Mouse (Mus musculus) embryonic facial prominence, embryonic 15.5 days (tissue): ENCODE data around the gene Washc4. TPM values are rescaled to one million over a fixed set of nuclear protein-coding genes. Genes with fewer than 3 reads are reported as not detected.

Experiments used
- ATAC-seq: fragments of 200-750 bp; cut with Nextera tagmentation; 2 replicates; pipeline ENCODE4 v1.8.0; 2017; ENCODE audit warnings: low read depth, moderate TSS enrichment; ENCODE audit not compliant: insufficient number of reproducible peaks, low FRiP score, low TSS enrichment
- H3K27ac ChIP-seq: fragments of 300-500 bp; sonication (generic); replicated peaks from 2 replicates; pipeline ENCODE4 v1.5.1; 2015; ENCODE audit warnings: mild to moderate bottlenecking, inconsistent platforms
- H3K27me3 ChIP-seq: fragments of 300-500 bp; sonication (generic); 2 replicates; pipeline ENCODE4 v1.6.1; 2015; ENCODE audit warnings: inconsistent platforms
- H3K36me3 ChIP-seq: fragments of 300-500 bp; sonication (generic); 2 replicates; pipeline ENCODE4 v1.6.1; 2015; ENCODE audit warnings: mild to moderate bottlenecking, inconsistent platforms
- H3K4me1 ChIP-seq: fragments of 300-500 bp; sonication (generic); 2 replicates; pipeline ENCODE4 v1.6.1; 2015; ENCODE audit warnings: inconsistent platforms
- H3K4me2 ChIP-seq: fragments of 300-500 bp; sonication (generic); replicated peaks from 2 replicates; pipeline ENCODE4 v1.6.1; 2015; ENCODE audit warnings: mild to moderate bottlenecking, inconsistent platforms
- H3K4me3 ChIP-seq: fragments of 300-500 bp; sonication (generic); replicated peaks from 2 replicates; pipeline ENCODE4 v1.5.1; 2015; ENCODE audit warnings: mild to moderate bottlenecking, inconsistent platforms
- H3K9ac ChIP-seq: fragments of 300-500 bp; sonication (generic); 2 replicates; pipeline ENCODE4 v1.6.1; 2015; ENCODE audit warnings: inconsistent platforms
- H3K9me3 ChIP-seq: fragments of 300-500 bp; sonication (generic); replicated peaks from 2 replicates; pipeline ENCODE4 v1.6.1; 2016; ENCODE audit warnings: inconsistent platforms
- WGBS: fragments of 180-500 bp; shearing (Covaris S2); methylation state at CpG from one replicate; pipeline ENCODE4 v1.1.7; 2015; 5-methylcytosine and 5-hydroxymethylcytosine counted together
- polyA plus RNA-seq: library from polyadenylated mRNA; unstranded; fragments of >200 nt; fragmentation: Nextera tagmentation; extraction: Ambion mirVana; gene quantifications from 2 replicates; pipeline ENCODE4 v1.2.1, GENCODE M21; 2015

Washc4 gene
- polyA plus RNA-seq, 1 experiment from 2014 or later: 42.4 TPM

- Histone ChIP-seq H3K4me1 (no peaks in the 10 kb centered on the region), H3K4me2 (no peak overlapping the region), H3K9ac (no peak overlapping the region), H3K4me3 (no peak overlapping the region), H3K27me3 (no peaks in the 10 kb centered on the region), H3K36me3 (peaks cover 68% of the 10 kb centered on the region), H3K9me3 (no peaks in the 10 kb centered on the region), H3K27ac (no peak overlapping the region)
- 84% methylated on average over 10 of the region's 10 CpGs for WGBS
- ATAC-seq: no peak
Observed at GRCm38 (mm10) chr10:83603956-83604564, 60.5 kb downstream of the Washc4 start.

GRCm38 (mm10) chr10:83605637-83606183 is 62.2 kb downstream of the Washc4 start:
- Histone ChIP-seq H3K4me3 (no peak overlapping the region), H3K4me2 (no peak overlapping the region), H3K4me1 (no peaks in the 10 kb centered on the region), H3K27ac (no peak overlapping the region), H3K36me3 (peaks cover 67% of the 10 kb centered on the region), H3K9me3 (no peaks in the 10 kb centered on the region), H3K27me3 (no peaks in the 10 kb centered on the region), H3K9ac (no peak overlapping the region)
- ATAC-seq: no peak
- 81% methylated on average over 8 of the region's 8 CpGs for WGBS

- Histone ChIP-seq H3K36me3 (peaks cover 67% of the 10 kb centered on the region), H3K9me3 (no peaks in the 10 kb centered on the region), H3K27me3 (no peaks in the 10 kb centered on the region), H3K4me1 (no peaks in the 10 kb centered on the region), H3K4me2 (no peak overlapping the region), H3K9ac (no peak overlapping the region), H3K4me3 (no peak overlapping the region), H3K27ac (no peak overlapping the region)
- ATAC-seq: no peak
- 93% methylated on average over 3 of the region's 3 CpGs for WGBS
Observed at GRCm38 (mm10) chr10:83607111-83607510, 63.6 kb downstream of the Washc4 start.

GRCm38 (mm10) chr10:83608596-83608995 is 65.0 kb downstream of the Washc4 start:
- WGBS: 80% methylated on average over 8 of the region's 8 CpGs
- H3K36me3 ChIP-seq: peaks cover 72% of the 10 kb centered on the region

GRCm38 (mm10) chr10:83610518-83610917 is 67.0 kb downstream of the Washc4 start:
- H3K9me3 ChIP-seq: no peaks in the 10 kb centered on the region
- no peak overlapping the region for H3K27ac ChIP-seq
- no peak overlapping the region for H3K9ac ChIP-seq
- H3K4me1 ChIP-seq: no peaks in the 10 kb centered on the region
- no peak overlapping the region for H3K4me2 ChIP-seq
- H3K36me3 ChIP-seq: peaks cover 68% of the 10 kb centered on the region
- ATAC-seq: no peak
- 86% methylated on average over 7 of the region's 7 CpGs for WGBS
- no peak overlapping the region for H3K4me3 ChIP-seq
- no peaks in the 10 kb centered on the region for H3K27me3 ChIP-seq

More at GRCm38 (mm10) chr10:83608596-83608995, 65.0 kb downstream of the Washc4 start:
- H3K4me2 ChIP-seq: no peak overlapping the region
- no peaks in the 10 kb centered on the region for H3K27me3 ChIP-seq
- no peak for ATAC-seq
- H3K9ac ChIP-seq: no peak overlapping the region
- H3K9me3 ChIP-seq: no peaks in the 10 kb centered on the region
- H3K4me3 ChIP-seq: no peak overlapping the region
- no peak overlapping the region for H3K27ac ChIP-seq
- no peaks in the 10 kb centered on the region for H3K4me1 ChIP-seq

- WGBS: 92% methylated on average over 5 of the region's 5 CpGs
- no peak for ATAC-seq
- Histone ChIP-seq H3K27ac (no peak overlapping the region), H3K4me1 (no peaks in the 10 kb centered on the region), H3K9ac (no peak overlapping the region), H3K4me3 (no peak overlapping the region), H3K9me3 (no peaks in the 10 kb centered on the region), H3K36me3 (peaks cover 69% of the 10 kb centered on the region), H3K27me3 (no peaks in the 10 kb centered on the region), H3K4me2 (no peak overlapping the region)
Observed at GRCm38 (mm10) chr10:83611863-83612262, 68.3 kb downstream of the Washc4 start.

- H3K36me3 ChIP-seq: peaks cover 63% of the 10 kb centered on the region
- no peak for ATAC-seq
- H3K27me3 ChIP-seq: no peaks in the 10 kb centered on the region
- H3K9ac ChIP-seq: no peak overlapping the region
- H3K4me3 ChIP-seq: no peak overlapping the region
- H3K9me3 ChIP-seq: no peaks in the 10 kb centered on the region
- WGBS: 90% methylated on average over 14 of the region's 14 CpGs
- no peaks in the 10 kb centered on the region for H3K4me1 ChIP-seq
- no peak overlapping the region for H3K4me2 ChIP-seq
- H3K27ac ChIP-seq: no peak overlapping the region
Observed at GRCm38 (mm10) chr10:83612648-83613215, 69.2 kb downstream of the Washc4 start.

- H3K4me1 ChIP-seq: no peaks in the 10 kb centered on the region
- H3K36me3 ChIP-seq: peaks cover 37% of the 10 kb centered on the region
- no peak overlapping the region for H3K4me2 ChIP-seq
- H3K9me3 ChIP-seq: no peaks in the 10 kb centered on the region
- no peak overlapping the region for H3K9ac ChIP-seq
- 58% methylated on average over 10 of the region's 10 CpGs for WGBS
- no peak overlapping the region for H3K4me3 ChIP-seq
- no peaks in the 10 kb centered on the region for H3K27me3 ChIP-seq
- no peak overlapping the region for H3K27ac ChIP-seq
- no peak for ATAC-seq
Observed at GRCm38 (mm10) chr10:83617366-83617765, 73.8 kb downstream of the Washc4 start.

GRCm38 (mm10) chr10:83618819-83619440 is 75.4 kb downstream of the Washc4 start:
- H3K4me3 ChIP-seq: no peak overlapping the region
- no peak overlapping the region for H3K4me2 ChIP-seq
- H3K36me3 ChIP-seq: peaks cover 21% of the 10 kb centered on the region
- H3K4me1 ChIP-seq: no peaks in the 10 kb centered on the region
- ATAC-seq: no peak
- 72% methylated on average over 12 of the region's 12 CpGs for WGBS
- no peak overlapping the region for H3K9ac ChIP-seq
- no peak overlapping the region for H3K27ac ChIP-seq
- no peaks in the 10 kb centered on the region for H3K27me3 ChIP-seq
- H3K9me3 ChIP-seq: no peaks in the 10 kb centered on the region

- Histone ChIP-seq H3K27ac (no peak overlapping the region), H3K27me3 (no peaks in the 10 kb centered on the region), H3K4me1 (no peaks in the 10 kb centered on the region), H3K4me3 (no peak overlapping the region), H3K4me2 (no peak overlapping the region), H3K36me3 (peaks cover 26% of the 10 kb centered on the region), H3K9me3 (no peaks in the 10 kb centered on the region), H3K9ac (no peak overlapping the region)
- 82% methylated on average over 24 of the region's 24 CpGs for WGBS
- ATAC-seq: no peak
Observed at GRCm38 (mm10) chr10:83620350-83621055, 77.0 kb downstream of the Washc4 start.

- Histone ChIP-seq H3K4me2 (no peak overlapping the region), H3K9me3 (no peaks in the 10 kb centered on the region), H3K4me1 (no peaks in the 10 kb centered on the region), H3K27ac (no peak overlapping the region), H3K4me3 (no peak overlapping the region), H3K9ac (no peak overlapping the region), H3K27me3 (no peaks in the 10 kb centered on the region), H3K36me3 (peaks cover 35% of the 10 kb centered on the region)
- 78% methylated on average over 8 of the region's 8 CpGs for WGBS
- ATAC-seq: no peak
Observed at GRCm38 (mm10) chr10:83624065-83624464, 80.5 kb downstream of the Washc4 start.
